Mouse (Mus musculus) cortical plate, adult 2 months (tissue): Measurements from ENCODE around the gene Mrpl37. TPM values are rescaled to one million over a fixed set of nuclear protein-coding genes. Genes with fewer than 3 reads are reported as not detected.
A peak's percentile ranks its signal among the peaks of the same experiment; 100 is the strongest.

Experiments
- H3K27ac ChIP-seq: fragments of 200-500 bp; 2 replicates; pipeline ENCODE4 v1.5.1; 2012; ENCODE audit warnings: low read length, control low read depth, inconsistent platforms; ENCODE audit not compliant: insufficient read depth
- H3K4me1 ChIP-seq: fragments of 200-500 bp; 2 replicates; pipeline ENCODE4 v1.6.1; 2011; ENCODE audit warnings: low read length; ENCODE audit not compliant: control insufficient read depth, insufficient read depth
- H3K4me3 ChIP-seq: fragments of 200-500 bp; 2 replicates; pipeline ENCODE4 v1.5.1; 2011; ENCODE audit warnings: mild to moderate bottlenecking, low read length, control low read depth; ENCODE audit not compliant: insufficient read depth
- CTCF ChIP-seq: fragments of 200-500 bp; IDR thresholded peaks from 2 replicates; pipeline ENCODE4 v1.5.1; 2011; ENCODE audit warnings: mild to moderate bottlenecking, control low read depth, low read length; ENCODE audit not compliant: insufficient read depth; ENCODE audit errors: extremely low read depth
- POLR2A ChIP-seq: fragments of 200-500 bp; IDR thresholded peaks from 2 replicates; pipeline ENCODE4 v1.6.1; 2011; ENCODE audit warnings: mild to moderate bottlenecking, low read length, control low read depth; ENCODE audit not compliant: insufficient read depth; ENCODE audit errors: extremely low read depth
- polyA plus RNA-seq: library from polyadenylated mRNA; depleted of rRNA; stranded (reverse); fragments of >200 nt; gene quantifications from 2 replicates; pipeline ENCODE4 v1.2.3, GENCODE M21; 2012

The Mrpl37 gene
- polyA plus RNA-seq, 1 experiment = 86.2 TPM

- TF ChIP-seq CTCF (no peak), POLR2A (no peak)
- no peaks in the 10 kb centered on the region for H3K4me1 ChIP-seq
- no peak overlapping the region for H3K4me3 ChIP-seq
- no peak overlapping the region for H3K27ac ChIP-seq
Measured at GRCm38 (mm10) chr4:107075456-107075855, 8.8 kb upstream of the Mrpl37 start.

- H3K27ac ChIP-seq = no peak overlapping the region
- no peak overlapping the region for H3K4me3 ChIP-seq
- 0 out of 2 replicates have a peak, but pooled peaks cover under 1% of the 10 kb centered on the region for H3K4me1 ChIP-seq
- TF ChIP-seq CTCF (no peak), POLR2A (no peak)
Measured at GRCm38 (mm10) chr4:107072343-107072742, 5.7 kb upstream of the Mrpl37 start.

- H3K4me1 ChIP-seq = 0 out of 2 replicates have a peak, but pooled peaks cover 2% of the 10 kb centered on the region
- no peak for TF ChIP-seq CTCF
- no peak for TF ChIP-seq POLR2A
- H3K27ac ChIP-seq = no peak overlapping the region
- H3K4me3 ChIP-seq = peak overlapping the region; percentile 70
Measured at GRCm38 (mm10) chr4:107067151-107067840, 628 bp upstream of the Mrpl37 start.

- Histone ChIP-seq H3K4me3 (no peak overlapping the region), H3K27ac (no peak overlapping the region), H3K4me1 (0 out of 2 replicates have a peak, but pooled peaks cover 2% of the 10 kb centered on the region)
- no peak for TF ChIP-seq CTCF
- TF ChIP-seq POLR2A = no peak
Measured at GRCm38 (mm10) chr4:107064394-107065098, 2.1 kb downstream of the Mrpl37 start.

- Histone ChIP-seq H3K4me1 (peaks cover 2% of the 10 kb centered on the region; the same call in 1 of the 2 replicates), H3K4me3 (no peak overlapping the region), H3K27ac (no peak overlapping the region)
- TF ChIP-seq POLR2A (no peak), CTCF (no peak)
Measured at GRCm38 (mm10) chr4:107063214-107063613, 3.5 kb downstream of the Mrpl37 start.

- Histone ChIP-seq H3K4me1 (no peaks in the 10 kb centered on the region; the same call in 1 of the 2 replicates), H3K4me3 (no peak overlapping the region), H3K27ac (no peak overlapping the region)
- TF ChIP-seq CTCF = no peak
- TF ChIP-seq POLR2A = no peak
Measured at GRCm38 (mm10) chr4:107061560-107061959, 5.1 kb downstream of the Mrpl37 start.

- Histone ChIP-seq H3K4me3 (no peak overlapping the region), H3K4me1 (no peaks in the 10 kb centered on the region; the same call in 1 of the 2 replicates), H3K27ac (no peak overlapping the region)
- TF ChIP-seq CTCF (no peak), POLR2A (no peak)
Measured at GRCm38 (mm10) chr4:107058781-107059180, 7.9 kb downstream of the Mrpl37 start.

GRCm38 (mm10) chr4:107058346-107058745, 8.3 kb downstream of the Mrpl37 start:
- TF ChIP-seq CTCF = no peak
- Histone ChIP-seq H3K27ac (no peak overlapping the region), H3K4me1 (no peaks in the 10 kb centered on the region; the same call in 1 of the 2 replicates), H3K4me3 (no peak overlapping the region)

- H3K27ac ChIP-seq = no peak overlapping the region
- TF ChIP-seq CTCF = no peak
- no peak for TF ChIP-seq POLR2A
- no peaks in the 10 kb centered on the region; the same call in 1 of the 2 replicates for H3K4me1 ChIP-seq
Measured at GRCm38 (mm10) chr4:107056088-107056487, 10.6 kb downstream of the Mrpl37 start.

GRCm38 (mm10) chr4:107052962-107053553, 13.6 kb downstream of the Mrpl37 start:
- no peak for TF ChIP-seq POLR2A
- TF ChIP-seq CTCF = no peak
- Histone ChIP-seq H3K4me3 (no peak overlapping the region), H3K27ac (no peak overlapping the region), H3K4me1 (no peaks in the 10 kb centered on the region)

More at GRCm38 (mm10) chr4:107056088-107056487, 10.6 kb downstream of the Mrpl37 start:
- no peak overlapping the region for H3K4me3 ChIP-seq
